Mouse (Mus musculus): ENCODE results near the gene Rilp.

DNA sequence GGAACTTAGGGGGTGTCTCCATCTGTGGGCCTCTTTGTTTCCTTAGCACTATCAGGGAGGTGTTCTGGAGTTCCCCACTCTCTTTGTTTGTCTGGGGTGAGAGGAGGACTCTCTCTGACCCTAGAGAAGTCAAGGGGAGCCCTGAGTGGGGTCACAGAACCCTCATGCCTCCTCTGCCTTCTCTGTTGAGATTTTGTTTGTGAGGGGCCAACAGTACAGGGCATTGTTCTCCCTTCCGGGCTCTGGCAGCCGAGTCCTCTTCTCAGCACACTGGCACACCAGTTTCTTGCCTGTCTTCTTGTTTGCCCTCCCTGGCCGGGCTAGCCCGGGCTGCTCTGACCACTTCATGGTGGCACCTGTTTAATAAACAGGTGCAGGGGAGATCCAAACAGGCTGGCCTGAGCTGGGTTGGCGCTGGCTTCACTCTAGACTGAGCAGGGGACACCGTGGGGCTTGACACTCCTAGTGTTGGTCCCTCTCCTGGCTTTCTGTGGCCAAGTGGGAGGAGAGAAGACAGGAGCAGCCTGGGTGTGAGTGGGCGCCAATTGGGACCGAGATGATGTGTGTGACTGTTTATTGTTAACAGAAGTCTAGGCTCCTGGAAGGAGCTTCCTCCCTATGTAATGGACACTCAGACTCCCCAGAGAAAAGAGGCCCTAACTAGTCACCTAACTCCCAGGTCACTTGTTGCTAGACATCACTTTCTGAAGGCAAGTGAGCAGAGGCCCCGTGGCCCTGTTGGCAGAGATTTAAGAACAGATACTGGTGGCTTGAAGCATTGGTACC lies 28.5 kb downstream of the Rilp start:
- TF ChIP-seq CTCF (IDR thresholded peaks at IDR 0.05; ENCODE audit: low read depth) (no peak), EP300 (optimal IDR thresholded peaks at IDR 0.05) (no peak)
